Mouse (Mus musculus): ENCODE data around the gene Nhsl2. TPM values are rescaled to one million over a fixed set of nuclear protein-coding genes. Genes with fewer than 3 reads are reported as not detected.

The Nhsl2 gene
- polyA plus RNA-seq, 1 experiment from 2014 or later, result 14.8 TPM

DNA sequence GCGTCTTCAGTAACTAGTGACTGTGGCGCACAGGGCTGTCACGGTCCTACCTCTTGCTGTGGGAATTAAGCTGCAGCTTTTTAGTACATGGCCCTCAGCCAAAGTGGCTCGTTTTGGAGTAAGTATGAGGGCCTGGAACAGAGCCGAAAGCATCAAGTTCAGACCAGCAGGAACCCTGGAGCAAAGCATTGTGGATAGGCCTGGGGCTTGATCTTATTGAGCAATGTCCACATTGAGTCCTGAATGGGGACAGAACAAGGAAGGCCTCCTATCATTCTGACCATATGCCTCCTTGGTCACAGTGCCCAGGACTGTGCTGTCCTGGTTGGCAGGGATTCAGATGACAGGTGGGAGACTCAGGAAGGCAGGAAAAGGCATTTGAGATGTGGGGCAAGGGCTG lies 211.1 kb downstream of the Nhsl2 start:
- ATAC-seq (replicated peaks; ENCODE audit: insufficient number of reproducible peaks, low FRiP score, low TSS enrichment, low read depth), result no peak
- WGBS, result 80% methylated on average over 5 of the region's 5 CpGs
- no peaks in the 10 kb centered on the region for H3K27me3 ChIP-seq (ENCODE audit: control insufficient read depth, insufficient read depth, low read length)

DNA sequence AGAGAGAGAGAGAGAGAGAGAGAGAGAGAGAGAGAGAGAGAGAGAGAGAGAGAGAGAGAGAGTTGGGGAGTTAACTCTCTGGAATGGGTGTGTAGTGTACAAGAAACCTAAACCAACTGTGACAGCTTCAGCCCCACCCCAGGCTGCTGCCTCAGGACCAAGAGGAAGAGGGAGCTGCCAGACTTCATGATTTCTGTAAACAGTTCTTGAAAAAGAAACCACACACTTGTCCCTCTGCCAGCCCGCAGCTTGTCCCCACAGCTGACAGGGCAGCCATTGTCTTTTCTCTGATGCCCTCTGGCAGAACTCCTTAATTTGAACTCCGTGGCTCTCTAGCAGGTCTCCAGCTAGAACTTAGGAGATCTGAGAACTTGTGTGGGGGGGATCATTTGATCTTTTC lies 211.7 kb downstream of the Nhsl2 start:
- DNase-seq (ENCODE audit: low spot score) (no peak), ATAC-seq (replicated peaks; ENCODE audit: insufficient number of reproducible peaks, low FRiP score, low TSS enrichment, low read depth) (no peak)
- Histone ChIP-seq H3K36me3 (replicated peaks; ENCODE audit: control insufficient read depth, insufficient read depth, low read depth, low read length) (no peaks in the 10 kb centered on the region), H3K27me3 (ENCODE audit: control insufficient read depth, insufficient read depth, low read length) (no peaks in the 10 kb centered on the region), H3K9ac (replicated peaks; ENCODE audit: low read length) (no peak overlapping the region), H3K4me3 (ENCODE audit: low read depth, low read length) (no peak overlapping the region), H3K27ac (replicated peaks; ENCODE audit: low read depth, low read length) (no peak overlapping the region), H3K4me2 (ENCODE audit: low read depth, low read length) (no peak overlapping the region), H3K4me1 (ENCODE audit: control insufficient read depth, insufficient read depth, low read length) (no peaks in the 10 kb centered on the region), H3K9me3 (replicated peaks; ENCODE audit: control insufficient read depth, low read length) (no peaks in the 10 kb centered on the region)
- 34% methylated on average over 2 of the region's 2 CpGs for WGBS

More for the DNA sequence above, 211.1 kb downstream of the Nhsl2 start:
- Histone ChIP-seq H3K36me3 (replicated peaks; ENCODE audit: control insufficient read depth, insufficient read depth, low read depth, low read length) (no peaks in the 10 kb centered on the region), H3K4me3 (ENCODE audit: low read depth, low read length) (no peak overlapping the region), H3K9me3 (replicated peaks; ENCODE audit: control insufficient read depth, low read length) (no peaks in the 10 kb centered on the region), H3K9ac (replicated peaks; ENCODE audit: low read length) (no peak overlapping the region), H3K4me1 (ENCODE audit: control insufficient read depth, insufficient read depth, low read length) (no peaks in the 10 kb centered on the region), H3K27ac (replicated peaks; ENCODE audit: low read depth, low read length) (no peak overlapping the region), H3K4me2 (ENCODE audit: low read depth, low read length) (no peak overlapping the region)
- no peak for DNase-seq (ENCODE audit: low spot score)

- Histone ChIP-seq H3K27ac (replicated peaks; ENCODE audit: low read depth, low read length) (no peak overlapping the region), H3K9me3 (replicated peaks; ENCODE audit: control insufficient read depth, low read length) (no peaks in the 10 kb centered on the region), H3K27me3 (ENCODE audit: control insufficient read depth, insufficient read depth, low read length) (no peaks in the 10 kb centered on the region), H3K9ac (replicated peaks; ENCODE audit: low read length) (no peak overlapping the region), H3K4me2 (ENCODE audit: low read depth, low read length) (no peak overlapping the region), H3K4me1 (ENCODE audit: control insufficient read depth, insufficient read depth, low read length) (no peaks in the 10 kb centered on the region), H3K36me3 (replicated peaks; ENCODE audit: control insufficient read depth, insufficient read depth, low read depth, low read length) (no peaks in the 10 kb centered on the region), H3K4me3 (ENCODE audit: low read depth, low read length) (no peak overlapping the region)
- 44% methylated on average over 3 of the region's 3 CpGs for WGBS
- peak; percentile 20 for DNase-seq (ENCODE audit: low spot score)
- no peak for ATAC-seq (replicated peaks; ENCODE audit: insufficient number of reproducible peaks, low FRiP score, low TSS enrichment, low read depth)
Measured at GRCm38 (mm10) chrX:102064062-102064461, 214.9 kb downstream of the Nhsl2 start.

- H3K4me1 ChIP-seq (ENCODE audit: control insufficient read depth, insufficient read depth, low read length), result no peaks in the 10 kb centered on the region
- no peak for DNase-seq (ENCODE audit: low spot score)
- no peak overlapping the region for H3K4me3 ChIP-seq (ENCODE audit: low read depth, low read length)
- no peak for ATAC-seq (replicated peaks; ENCODE audit: insufficient number of reproducible peaks, low FRiP score, low TSS enrichment, low read depth)
- no peak overlapping the region for H3K9ac ChIP-seq (replicated peaks; ENCODE audit: low read length)
- H3K4me2 ChIP-seq (ENCODE audit: low read depth, low read length), result no peak overlapping the region
- WGBS, result 41% methylated on average over 4 of the region's 4 CpGs
- H3K27ac ChIP-seq (replicated peaks; ENCODE audit: low read depth, low read length), result no peak overlapping the region
- no peaks in the 10 kb centered on the region for H3K9me3 ChIP-seq (replicated peaks; ENCODE audit: control insufficient read depth, low read length)
- no peaks in the 10 kb centered on the region for H3K36me3 ChIP-seq (replicated peaks; ENCODE audit: control insufficient read depth, insufficient read depth, low read depth, low read length)
- no peaks in the 10 kb centered on the region for H3K27me3 ChIP-seq (ENCODE audit: control insufficient read depth, insufficient read depth, low read length)
Measured at GRCm38 (mm10) chrX:102065213-102065775, 216.1 kb downstream of the Nhsl2 start.

GRCm38 (mm10) chrX:102066134-102066533 lies 216.9 kb downstream of the Nhsl2 start:
- no peak overlapping the region for H3K9ac ChIP-seq (replicated peaks; ENCODE audit: low read length)
- H3K4me3 ChIP-seq (ENCODE audit: low read depth, low read length), result no peak overlapping the region
- H3K36me3 ChIP-seq (replicated peaks; ENCODE audit: control insufficient read depth, insufficient read depth, low read depth, low read length), result no peaks in the 10 kb centered on the region
- H3K27ac ChIP-seq (replicated peaks; ENCODE audit: low read depth, low read length), result no peak overlapping the region
- no peak for ATAC-seq (replicated peaks; ENCODE audit: insufficient number of reproducible peaks, low FRiP score, low TSS enrichment, low read depth)
- no peak overlapping the region for H3K4me2 ChIP-seq (ENCODE audit: low read depth, low read length)
- WGBS, result 12% methylated on average over 9 of the region's 9 CpGs
- DNase-seq (ENCODE audit: low spot score), result peak; percentile 82
- no peaks in the 10 kb centered on the region for H3K4me1 ChIP-seq (ENCODE audit: control insufficient read depth, insufficient read depth, low read length)
- H3K27me3 ChIP-seq (ENCODE audit: control insufficient read depth, insufficient read depth, low read length), result no peaks in the 10 kb centered on the region
- H3K9me3 ChIP-seq (replicated peaks; ENCODE audit: control insufficient read depth, low read length), result no peaks in the 10 kb centered on the region

GRCm38 (mm10) chrX:102067118-102067517 lies 217.9 kb downstream of the Nhsl2 start:
- H3K9me3 ChIP-seq (replicated peaks; ENCODE audit: control insufficient read depth, low read length), result no peaks in the 10 kb centered on the region
- DNase-seq (ENCODE audit: low spot score) (no peak), ATAC-seq (replicated peaks; ENCODE audit: insufficient number of reproducible peaks, low FRiP score, low TSS enrichment, low read depth) (no peak)
- H3K4me1 ChIP-seq (ENCODE audit: control insufficient read depth, insufficient read depth, low read length), result no peaks in the 10 kb centered on the region
- no peak overlapping the region for H3K4me2 ChIP-seq (ENCODE audit: low read depth, low read length)
- no peak overlapping the region for H3K27ac ChIP-seq (replicated peaks; ENCODE audit: low read depth, low read length)
- no peaks in the 10 kb centered on the region for H3K36me3 ChIP-seq (replicated peaks; ENCODE audit: control insufficient read depth, insufficient read depth, low read depth, low read length)
- H3K9ac ChIP-seq (replicated peaks; ENCODE audit: low read length), result no peak overlapping the region
- no peak overlapping the region for H3K4me3 ChIP-seq (ENCODE audit: low read depth, low read length)
- 71% methylated on average over 6 of the region's 6 CpGs for WGBS
- H3K27me3 ChIP-seq (ENCODE audit: control insufficient read depth, insufficient read depth, low read length), result no peaks in the 10 kb centered on the region

DNA sequence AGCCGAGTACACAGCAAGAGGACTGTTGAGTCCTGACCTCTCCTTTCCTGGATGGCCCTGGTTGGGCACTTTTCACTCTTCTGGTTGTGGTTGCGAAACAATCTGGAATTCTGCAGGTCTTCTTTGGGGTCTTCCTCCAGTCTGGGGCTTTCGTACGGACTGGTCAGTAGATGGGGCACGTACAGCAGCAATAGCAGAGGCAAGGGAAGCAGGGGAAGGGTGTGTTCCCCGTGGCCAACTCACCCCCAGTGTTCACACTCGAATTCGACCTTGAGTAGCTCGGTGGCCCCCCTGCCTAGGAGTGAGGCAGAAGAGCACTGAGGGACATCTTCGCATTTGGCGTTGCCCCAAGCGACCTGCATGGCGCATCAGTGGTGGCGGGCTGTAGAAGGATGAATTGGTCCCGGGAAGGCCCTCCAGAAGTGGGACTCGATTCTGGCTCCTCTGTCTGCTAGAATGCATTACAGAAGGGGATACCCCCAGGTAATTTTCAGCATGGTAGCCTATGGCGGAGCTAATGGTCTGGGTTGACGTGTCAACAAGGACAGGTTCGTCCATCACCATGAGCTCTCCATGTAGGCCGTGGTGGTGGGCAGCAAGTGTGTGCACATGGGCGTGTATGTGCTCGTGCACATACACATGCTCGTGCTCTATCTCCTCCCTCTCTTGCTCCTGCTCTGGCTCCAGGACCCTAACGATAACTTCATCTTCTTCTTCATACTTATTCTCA lies 219.8 kb downstream of the Nhsl2 start:
- Histone ChIP-seq H3K27ac (replicated peaks; ENCODE audit: low read depth, low read length) (no peak overlapping the region), H3K4me1 (ENCODE audit: control insufficient read depth, insufficient read depth, low read length) (no peaks in the 10 kb centered on the region), H3K9me3 (replicated peaks; ENCODE audit: control insufficient read depth, low read length) (no peaks in the 10 kb centered on the region), H3K27me3 (ENCODE audit: control insufficient read depth, insufficient read depth, low read length) (no peaks in the 10 kb centered on the region), H3K4me2 (ENCODE audit: low read depth, low read length) (no peak overlapping the region), H3K4me3 (ENCODE audit: low read depth, low read length) (no peak overlapping the region), H3K36me3 (replicated peaks; ENCODE audit: control insufficient read depth, insufficient read depth, low read depth, low read length) (no peaks in the 10 kb centered on the region), H3K9ac (replicated peaks; ENCODE audit: low read length) (no peak overlapping the region)
- DNase-seq (ENCODE audit: low spot score), result no peak
- no peak for ATAC-seq (replicated peaks; ENCODE audit: insufficient number of reproducible peaks, low FRiP score, low TSS enrichment, low read depth)
- 96% methylated on average over 24 of the region's 24 CpGs for WGBS

All from embryonic facial prominence, embryonic 11.5 days (tissue).